Mouse (Mus musculus) hindbrain, postnatal 0 days (tissue): ENCODE results near the gene Txndc9. TPM values are rescaled to one million over a fixed set of nuclear protein-coding genes. Genes with fewer than 3 reads are reported as not detected.

Experiments used
- ATAC-seq: fragments of 200-750 bp; cut with Nextera tagmentation; 2 replicates; pipeline ENCODE4 v1.8.0; 2017; ENCODE audit warnings: mild to moderate bottlenecking, moderate TSS enrichment, moderate library complexity
- DNase-seq: peaks from one replicate; pipeline ENCODE4 v3.0.0-alpha.2; 2015; ENCODE audit warnings: low spot score
- H3K27ac ChIP-seq: fragments of 300-500 bp; sonication (generic); 2 replicates; pipeline ENCODE4 v1.5.1; 2014; ENCODE audit warnings: mild to moderate bottlenecking
- H3K27me3 ChIP-seq: fragments of 300-500 bp; sonication (generic); 2 replicates; pipeline ENCODE4 v1.6.1; 2014; ENCODE audit warnings: low read length, mixed read lengths; ENCODE audit not compliant: insufficient read depth
- H3K36me3 ChIP-seq: fragments of 300-500 bp; sonication (generic); 2 replicates; pipeline ENCODE4 v1.6.1; 2014; ENCODE audit warnings: low read length, mixed read lengths; ENCODE audit not compliant: insufficient read depth
- H3K4me1 ChIP-seq: fragments of 300-500 bp; sonication (generic); 2 replicates; pipeline ENCODE4 v1.6.1; 2014; ENCODE audit warnings: antibody characterized with exemption, low read length, mixed read lengths; ENCODE audit not compliant: insufficient read depth
- H3K4me2 ChIP-seq: fragments of 300-500 bp; sonication (generic); 2 replicates; pipeline ENCODE4 v1.6.1; 2014; ENCODE audit warnings: low read depth, mild to moderate bottlenecking, low read length, moderate library complexity, mixed read lengths
- H3K4me3 ChIP-seq: fragments of 300-500 bp; sonication (generic); 2 replicates; pipeline ENCODE4 v1.5.1; 2014; ENCODE audit warnings: low read length
- H3K9ac ChIP-seq: fragments of 300-500 bp; sonication (generic); replicated peaks from 2 replicates; pipeline ENCODE4 v1.6.1; 2014; ENCODE audit warnings: mild to moderate bottlenecking, low read length, moderate library complexity, mixed read lengths
- H3K9me3 ChIP-seq: fragments of 300-500 bp; sonication (generic); 2 replicates; pipeline ENCODE4 v1.6.1; 2016; ENCODE audit warnings: low read length, mixed read lengths
- CTCF ChIP-seq: IDR thresholded peaks from 2 replicates; pipeline ENCODE4 v1.5.1; 2016; ENCODE audit warnings: antibody characterized with exemption, control low read depth, low read depth
- WGBS: fragments of 180-500 bp; shearing (Covaris S2); extraction: QIAGEN DNeasy Blood & Tissue Kit; methylation state at CpG from one replicate; pipeline ENCODE4 v1.1.7; 2014; 5-methylcytosine and 5-hydroxymethylcytosine counted together
- polyA plus RNA-seq: library from polyadenylated mRNA; unstranded; fragments of >200 nt; fragmentation: Nextera tagmentation; extraction: Ambion mirVana; gene quantifications from 2 replicates; pipeline ENCODE4 v1.2.1, GENCODE M21; 2015
- total RNA-seq: library from RNA; depleted of rRNA; stranded (reverse); fragments of >200 nt; gene quantifications from 2 replicates; pipeline ENCODE4 v1.2.3, GENCODE M21; 2014; rRNA removed

Txndc9 gene
- total RNA-seq (22.9 and 23.3 TPM in 2 replicates), polyA plus RNA-seq (114 and 128 TPM in 2 replicates)

GRCm38 (mm10) chr1:37997867-37998266 is at the start of gene Txndc9, which contains the start of gene Eif5b:
TSS of gene Txndc9 (minus strand) at chr1:37997893.
TSS of gene Eif5b (plus strand) at chr1:37998010.
- Histone ChIP-seq H3K4me1 (peaks cover 12% of the 10 kb centered on the region), H3K9me3 (no peaks in the 10 kb centered on the region), H3K4me2 (peak within 1 kb of the TSS; percentile 87), H3K4me3 (peak within 1 kb of the TSS; percentile 95), H3K27me3 (no peaks in the 10 kb centered on the region), H3K27ac (peak within 1 kb of the TSS; percentile 96), H3K9ac (peak within 1 kb of the TSS; percentile 90), H3K36me3 (peaks cover 21% of the 10 kb centered on the region)
- TF ChIP-seq CTCF: peak; percentile 65
- WGBS: 1% methylated on average over 50 of the region's 50 CpGs
- DNase-seq: peak; percentile 98
- ATAC-seq: peak; percentile 94

GRCm38 (mm10) chr1:38038898-38039297 is 41.2 kb upstream of the Txndc9 start:
- H3K36me3 ChIP-seq: peaks cover 56% of the 10 kb centered on the region

GRCm38 (mm10) chr1:38037375-38037774 is 39.7 kb upstream of the Txndc9 start:
- peaks cover 61% of the 10 kb centered on the region for H3K36me3 ChIP-seq
- TF ChIP-seq CTCF: no peak
- DNase-seq (no peak), ATAC-seq (no peak)
- H3K4me3 ChIP-seq: no peak overlapping the region
- H3K27me3 ChIP-seq: no peaks in the 10 kb centered on the region
- H3K4me1 ChIP-seq: no peaks in the 10 kb centered on the region
- WGBS: 92% methylated on average over 5 of the region's 5 CpGs
- no peak overlapping the region for H3K27ac ChIP-seq
- H3K9ac ChIP-seq: no peak overlapping the region
- H3K4me2 ChIP-seq: no peak overlapping the region
- H3K9me3 ChIP-seq: no peaks in the 10 kb centered on the region

More at GRCm38 (mm10) chr1:38038898-38039297, 41.2 kb upstream of the Txndc9 start:
- TF ChIP-seq CTCF: no peak
- ATAC-seq (no peak), DNase-seq (no peak)
- WGBS: 98% methylated on average over 2 of the region's 2 CpGs
- Histone ChIP-seq H3K27me3 (no peaks in the 10 kb centered on the region), H3K4me3 (no peak overlapping the region), H3K4me2 (no peak overlapping the region), H3K9ac (no peak overlapping the region), H3K4me1 (no peaks in the 10 kb centered on the region), H3K9me3 (no peaks in the 10 kb centered on the region), H3K27ac (no peak overlapping the region)

- Histone ChIP-seq H3K9ac (no peak overlapping the region), H3K4me3 (no peak overlapping the region), H3K4me1 (no peaks in the 10 kb centered on the region), H3K36me3 (peaks cover 55% of the 10 kb centered on the region), H3K9me3 (no peaks in the 10 kb centered on the region), H3K4me2 (no peak overlapping the region), H3K27me3 (no peaks in the 10 kb centered on the region), H3K27ac (no peak overlapping the region)
- TF ChIP-seq CTCF: no peak
- ATAC-seq (no peak), DNase-seq (no peak)
- 93% methylated on average over 4 of the region's 4 CpGs for WGBS
Observed at GRCm38 (mm10) chr1:38035521-38035920, 37.8 kb upstream of the Txndc9 start.

GRCm38 (mm10) chr1:38031391-38031790 is 33.7 kb upstream of the Txndc9 start:
- H3K27ac ChIP-seq: no peak overlapping the region
- ATAC-seq (no peak), DNase-seq (no peak)
- TF ChIP-seq CTCF: no peak
- no peak overlapping the region for H3K4me2 ChIP-seq
- H3K27me3 ChIP-seq: no peaks in the 10 kb centered on the region
- no peaks in the 10 kb centered on the region for H3K4me1 ChIP-seq
- WGBS: 93% methylated on average over 5 of the region's 5 CpGs
- no peak overlapping the region for H3K4me3 ChIP-seq
- no peak overlapping the region for H3K9ac ChIP-seq
- H3K9me3 ChIP-seq: no peaks in the 10 kb centered on the region
- H3K36me3 ChIP-seq: peaks cover 33% of the 10 kb centered on the region

- no peak overlapping the region for H3K27ac ChIP-seq
- no peaks in the 10 kb centered on the region for H3K27me3 ChIP-seq
- no peak overlapping the region for H3K9ac ChIP-seq
- no peak overlapping the region for H3K4me2 ChIP-seq
- H3K9me3 ChIP-seq: no peaks in the 10 kb centered on the region
- no peak for TF ChIP-seq CTCF
- peaks cover 16% of the 10 kb centered on the region; the same call in 1 of the 2 replicates for H3K36me3 ChIP-seq
- no peak for ATAC-seq
- H3K4me3 ChIP-seq: no peak overlapping the region
- 93% methylated on average over 7 of the region's 7 CpGs for WGBS
- H3K4me1 ChIP-seq: no peaks in the 10 kb centered on the region
- no peak for DNase-seq
Observed at GRCm38 (mm10) chr1:38027301-38027700, 29.6 kb upstream of the Txndc9 start.

GRCm38 (mm10) chr1:38014551-38015203 is 17.0 kb upstream of the Txndc9 start:
- DNase-seq: no peak
- H3K36me3 ChIP-seq: peaks cover 8% of the 10 kb centered on the region
- no peaks in the 10 kb centered on the region for H3K4me1 ChIP-seq
- no peak overlapping the region for H3K4me2 ChIP-seq
- H3K4me3 ChIP-seq: no peak overlapping the region
- no peaks in the 10 kb centered on the region for H3K9me3 ChIP-seq
- no peaks in the 10 kb centered on the region for H3K27me3 ChIP-seq
- no peak overlapping the region for H3K9ac ChIP-seq
- no peak for ATAC-seq
- H3K27ac ChIP-seq: no peak overlapping the region
- TF ChIP-seq CTCF: no peak
- 97% methylated on average over 2 of the region's 2 CpGs for WGBS
